ENCODE assay signal across 10 mouse cellular contexts in the genomic region with DNA sequence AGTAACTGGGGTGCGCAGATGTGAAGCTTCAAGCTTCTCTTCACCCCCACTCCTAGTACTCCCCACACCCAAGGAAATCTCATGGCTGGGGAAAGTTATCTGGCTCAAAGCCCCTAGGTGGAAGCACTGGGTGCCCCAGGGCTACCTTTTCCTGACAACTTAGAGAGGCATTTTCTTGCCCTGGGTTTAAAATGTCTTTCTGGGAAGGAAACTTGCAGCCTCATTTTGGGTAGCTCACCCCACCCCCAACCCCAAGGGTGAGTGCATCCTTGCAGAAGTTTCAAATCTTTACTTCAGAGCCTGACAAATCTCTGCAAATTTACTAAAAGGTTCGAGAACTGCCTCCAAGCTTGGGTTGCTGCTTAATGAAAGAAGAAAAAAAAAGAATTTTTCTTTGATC.
"Had no signal": no experiment of that assay in that cellular context is flagged by ENCODE, and none has a peak within 500 bp of the region (broad histone marks: within the 10 kb centered on the region; RNA-seq: fewer than 3 reads in every experiment).

No protein-coding gene starts in this region.

- DNase-seq: kidney, adult 11 months; kidney, adult 9 months; kidney, postnatal 36 days; lung, postnatal 14 days had no signal

- H3K4me3 ChIP-seq: limb, embryonic 15.5 days; liver, embryonic 12.5 days; lung, embryonic 15.5 days; midbrain, embryonic 12.5 days had no signal

- H3K27ac ChIP-seq: kidney, postnatal 0 days; limb, embryonic 15.5 days; liver, embryonic 12.5 days; lung, embryonic 15.5 days; macrophage; midbrain, embryonic 12.5 days had no signal
